Mouse (Mus musculus): Measurements from ENCODE around the gene Gm48552.
A peak's percentile ranks its signal among the peaks of the same experiment; 100 is the strongest.

The Gm48552 gene

GRCm38 (mm10) chr10:81406504-81407440, 18.0 kb downstream of the Gm48552 start:
- no peak for DNase-seq (ENCODE audit: low read depth)

GRCm38 (mm10) chr10:81407539-81408423, 19.0 kb downstream of the Gm48552 start:
- peak; percentile 99 for DNase-seq (ENCODE audit: low read depth)

- no peak for DNase-seq (ENCODE audit: low read depth)
These were observed 19.6 kb downstream of the Gm48552 start for GRCm38 (mm10) chr10:81408424-81408729.

GRCm38 (mm10) chr10:81408871-81409291, 20.1 kb downstream of the Gm48552 start:
- DNase-seq (ENCODE audit: low read depth), result peak; percentile 95

GRCm38 (mm10) chr10:81409330-81409729, 20.5 kb downstream of the Gm48552 start:
- no peak for DNase-seq (ENCODE audit: low read depth)

GRCm38 (mm10) chr10:81410350-81410749, 21.5 kb downstream of the Gm48552 start:
- DNase-seq (ENCODE audit: low read depth), result peak; percentile 60

GRCm38 (mm10) chr10:81410981-81411380, 22.2 kb downstream of the Gm48552 start:
- no peak for DNase-seq (ENCODE audit: low read depth)

GRCm38 (mm10) chr10:81411471-81412400, 22.9 kb downstream of the Gm48552 start:
- DNase-seq (ENCODE audit: low read depth), result no peak

- no peak for DNase-seq (ENCODE audit: low read depth)
These were observed 23.9 kb downstream of the Gm48552 start for GRCm38 (mm10) chr10:81412586-81413309.

- no peak for DNase-seq (ENCODE audit: low read depth)
These were observed 24.8 kb downstream of the Gm48552 start for GRCm38 (mm10) chr10:81413310-81414261.

GRCm38 (mm10) chr10:81414682-81415081, 25.9 kb downstream of the Gm48552 start:
- DNase-seq (ENCODE audit: low read depth), result no peak

- no peak for DNase-seq (ENCODE audit: low read depth)
These were observed 26.3 kb downstream of the Gm48552 start for GRCm38 (mm10) chr10:81415146-81415545.

- no peak for DNase-seq (ENCODE audit: low read depth)
These were observed 26.9 kb downstream of the Gm48552 start for GRCm38 (mm10) chr10:81415549-81416310.

GRCm38 (mm10) chr10:81416581-81417226, 27.9 kb downstream of the Gm48552 start:
- DNase-seq (ENCODE audit: low read depth), result no peak

GRCm38 (mm10) chr10:81417227-81418215, 28.7 kb downstream of the Gm48552 start:
- no peak for DNase-seq (ENCODE audit: low read depth)

- no peak for DNase-seq (ENCODE audit: low read depth)
These were observed 29.6 kb downstream of the Gm48552 start for GRCm38 (mm10) chr10:81418216-81419070.
